Comparison of ENCODE assay signal across 20 mouse cellular contexts in genomic region chr2:160786333-160786732, GRCm38 (mm10). TPM values are rescaled to one million over a fixed set of nuclear protein-coding genes. Genes with fewer than 3 reads are reported as not detected.
DNase-seq lines count a peak whose midpoint lies in the region; ATAC-seq and TF ChIP-seq lines count a peak whose summit lies in the region.
"Had no signal": no experiment of that assay in that cellular context is flagged by ENCODE, and none has a peak within 500 bp of the region (broad histone marks: within the 10 kb centered on the region; RNA-seq: fewer than 3 reads in every experiment).

No protein-coding gene starts in this region.

- no peak for DNase-seq in cerebellum, adult 2 months
- no peak for DNase-seq in cerebellum, postnatal 14 days
- no peak for DNase-seq in hindbrain, embryonic 10.5 days (ENCODE audit: low spot score)
- peak; percentile 63 to 67 for DNase-seq in right cerebral cortex, postnatal 10 days (ENCODE audit: low spot score in 2 of 2)
- no peak for DNase-seq in right cerebral cortex, postnatal 36 days (ENCODE audit: low spot score in 2 of 2)
- no peak for DNase-seq in thymus, postnatal 10 days (ENCODE audit: low spot score in 2 of 2)
- no peak for DNase-seq in heart, embryonic 10.5 days (ENCODE audit: low spot score)
- DNase-seq: adrenal gland, postnatal 14 days; cerebellum, postnatal 10 days; gastrocnemius, postnatal 14 days; heart, postnatal 4 days; kidney, adult 11 months; kidney, postnatal 14 days; layer of hippocampus, postnatal 36 days; liver, embryonic 13.5 days had no signal

- peak; percentile 73; the same call in 1 of the 2 replicates for ATAC-seq in hindbrain, embryonic 15.5 days (ENCODE audit: low FRiP score, low read depth)

- H3K27me3 ChIP-seq in cerebellum, adult 2 months (ENCODE audit: control insufficient read depth, insufficient read depth, low read length) = no peaks in the 10 kb centered on the region
- H3K27me3 ChIP-seq in hindbrain, embryonic 15.5 days = no peaks in the 10 kb centered on the region
- no peaks in the 10 kb centered on the region for H3K27me3 ChIP-seq in hindbrain, embryonic 10.5 days (ENCODE audit: insufficient read depth, poor library complexity, severe bottlenecking)
- H3K27me3 ChIP-seq in heart, embryonic 10.5 days (ENCODE audit: insufficient read depth, poor library complexity, severe bottlenecking) = no peaks in the 10 kb centered on the region
- H3K27me3 ChIP-seq: CH12.LX; liver, embryonic 13.5 days had no signal

- no peak for TF ChIP-seq CTCF in cerebellum, adult 2 months (IDR thresholded peaks at IDR 0.05; ENCODE audit: borderline replicate concordance, insufficient read depth, low read depth, low read length)

- H3K4me1 ChIP-seq in cerebellum, adult 2 months (ENCODE audit: control insufficient read depth, insufficient read depth, low read length) = peaks cover 3% of the 10 kb centered on the region
- peaks cover 13% of the 10 kb centered on the region for H3K4me1 ChIP-seq in hindbrain, embryonic 15.5 days (replicated peaks)
- peaks cover 5% of the 10 kb centered on the region; the same call in 1 of the 2 replicates for H3K4me1 ChIP-seq in hindbrain, embryonic 10.5 days (replicated peaks)
- H3K4me1 ChIP-seq in heart, embryonic 10.5 days = peaks cover 17% of the 10 kb centered on the region
- H3K4me1 ChIP-seq: embryonic facial prominence, embryonic 10.5 days; liver, embryonic 13.5 days had no signal

- no peak for TF ChIP-seq POLR2A in cerebellum, adult 2 months (IDR thresholded peaks at IDR 0.05; ENCODE audit: borderline replicate concordance, insufficient read depth, low read length)

- no peak overlapping the region for H3K4me3 ChIP-seq in cerebellum, adult 2 months (replicated peaks; ENCODE audit: insufficient read depth, low read depth, low read length)
- H3K4me3 ChIP-seq in hindbrain, embryonic 15.5 days = no peak overlapping the region
- H3K4me3 ChIP-seq in hindbrain, embryonic 10.5 days = no peak overlapping the region
- H3K4me3 ChIP-seq in heart, embryonic 10.5 days = no peak overlapping the region
- H3K4me3 ChIP-seq: embryonic facial prominence, embryonic 10.5 days; liver, embryonic 13.5 days; myocyte had no signal

- 0 out of 2 replicates have a peak, but pooled peaks cover 3% of the 10 kb centered on the region for H3K36me3 ChIP-seq in hindbrain, embryonic 15.5 days
- H3K36me3 ChIP-seq in hindbrain, embryonic 10.5 days = peaks cover 8% of the 10 kb centered on the region
- H3K36me3 ChIP-seq in heart, embryonic 10.5 days = peaks cover 3% of the 10 kb centered on the region; the same call in 1 of the 2 replicates
- H3K36me3 ChIP-seq: embryonic facial prominence, embryonic 10.5 days; liver, embryonic 13.5 days had no signal

- H3K9ac ChIP-seq in hindbrain, embryonic 15.5 days = no peak overlapping the region
- H3K9ac ChIP-seq: liver, embryonic 13.5 days had no signal

- no peaks in the 10 kb centered on the region for H3K9me3 ChIP-seq in hindbrain, embryonic 15.5 days
- no peaks in the 10 kb centered on the region for H3K9me3 ChIP-seq in hindbrain, embryonic 10.5 days
- no peaks in the 10 kb centered on the region for H3K9me3 ChIP-seq in heart, embryonic 10.5 days
- H3K9me3 ChIP-seq: embryonic facial prominence, embryonic 10.5 days; liver, embryonic 13.5 days had no signal

- H3K4me2 ChIP-seq in hindbrain, embryonic 15.5 days = no peak overlapping the region
- H3K4me2 ChIP-seq: heart, embryonic 11.5 days; liver, embryonic 13.5 days had no signal

- 52% methylated on average over 1 of the region's 1 CpGs for WGBS in cerebellum, adult 2 months
- 76% methylated on average over 1 of the region's 1 CpGs for WGBS in hindbrain, embryonic 15.5 days
- WGBS in hindbrain, embryonic 10.5 days = 85% methylated on average over 1 of the region's 1 CpGs
- WGBS in heart, embryonic 10.5 days = 70% methylated on average over 1 of the region's 1 CpGs

- peak overlapping the region; percentile 55; the same call in 1 of the 2 replicates for H3K27ac ChIP-seq in cerebellum, adult 2 months (ENCODE audit: insufficient read depth, low read length)
- H3K27ac ChIP-seq in hindbrain, embryonic 15.5 days (replicated peaks) = peak overlapping the region; percentile 72
- no peak overlapping the region for H3K27ac ChIP-seq in hindbrain, embryonic 10.5 days
- H3K27ac ChIP-seq in heart, embryonic 10.5 days = no peak overlapping the region
- H3K27ac ChIP-seq: embryonic facial prominence, embryonic 10.5 days; liver, embryonic 13.5 days had no signal

RNA-seq across cellular contexts. Expression of gene Plcg1, which starts 55.2 kb away (rescaled TPM):
- 73.1 and 74.5 TPM in 2 replicates for polyA plus RNA-seq in cerebellum, adult 2 months (2012; rRNA removed)
- 55.1 and 56.5 TPM in 2 replicates for polyA plus RNA-seq in hindbrain, embryonic 15.5 days (2015; fragmentation: Nextera tagmentation; extraction: Ambion mirVana)
- polyA plus RNA-seq in hindbrain, embryonic 10.5 days (2016; fragmentation: Nextera tagmentation; extraction: Ambion mirVana) = 65.1 and 78.0 TPM in 2 replicates
- 37.5 and 44.9 TPM in 2 replicates for polyA plus RNA-seq in heart, embryonic 10.5 days (2016; fragmentation: Nextera tagmentation; extraction: Ambion mirVana)

Comparison
In these comparisons a context has a peak if more than half of its experiments do, and no peak if none do; other contexts are left out.
1. DNase-seq: peak in right cerebral cortex, postnatal 10 days (2 of 2); none in cerebellum, adult 2 months (0 of 2), cerebellum, postnatal 14 days (0 of 2), hindbrain, embryonic 10.5 days (single experiment), right cerebral cortex, postnatal 36 days (0 of 2), thymus, postnatal 10 days (0 of 2) and heart, embryonic 10.5 days (single experiment).
2. H3K27ac ChIP-seq: peak in cerebellum, adult 2 months (single experiment) and hindbrain, embryonic 15.5 days (single experiment); none in hindbrain, embryonic 10.5 days (single experiment) and heart, embryonic 10.5 days (single experiment).